Mouse (Mus musculus) stomach, embryonic 15.5 days (tissue): ENCODE measurements at regions not wholly inside any gene's neighbourhood (a gene's known extent, or its start where the extent isn't known, plus 50 kb on each side); places are given as distances from the start of the nearest gene placed in this dataset.

ENCODE experiments used
- ATAC-seq: fragments of 200-750 bp; cut with Nextera tagmentation; 2 replicates; pipeline ENCODE4 v1.8.0; 2017; ENCODE audit warnings: low read depth, moderate number of reproducible peaks, moderate TSS enrichment; ENCODE audit not compliant: insufficient read depth, low FRiP score
- H3K27ac ChIP-seq: fragments of 300-500 bp; sonication (generic); 2 replicates; pipeline ENCODE4 v1.5.1; 2015; ENCODE audit warnings: mild to moderate bottlenecking, inconsistent platforms
- H3K27me3 ChIP-seq: fragments of 300-500 bp; sonication (generic); replicated peaks from 2 replicates; pipeline ENCODE4 v1.6.1; 2015; ENCODE audit warnings: inconsistent platforms
- H3K36me3 ChIP-seq: fragments of 300-500 bp; sonication (generic); 2 replicates; pipeline ENCODE4 v1.6.1; 2015; ENCODE audit warnings: inconsistent platforms
- H3K4me1 ChIP-seq: fragments of 300-500 bp; sonication (generic); 2 replicates; pipeline ENCODE4 v1.6.1; 2015; ENCODE audit warnings: inconsistent platforms
- H3K4me2 ChIP-seq: fragments of 300-500 bp; sonication (generic); 2 replicates; pipeline ENCODE4 v1.6.1; 2015; ENCODE audit warnings: mild to moderate bottlenecking, inconsistent platforms
- H3K4me3 ChIP-seq: fragments of 300-500 bp; sonication (generic); replicated peaks from 2 replicates; pipeline ENCODE4 v1.5.1; 2015; ENCODE audit warnings: inconsistent platforms
- H3K9ac ChIP-seq: fragments of 300-500 bp; sonication (generic); 2 replicates; pipeline ENCODE4 v1.6.1; 2015; ENCODE audit warnings: inconsistent platforms
- H3K9me3 ChIP-seq: fragments of 300-500 bp; sonication (generic); 2 replicates; pipeline ENCODE4 v1.6.1; 2016; ENCODE audit warnings: inconsistent platforms
- WGBS: fragments of 180-500 bp; shearing (Covaris S2); methylation state at CpG from one replicate; pipeline ENCODE4 v1.1.7; 2015; 5-methylcytosine and 5-hydroxymethylcytosine counted together

GRCm38 (mm10) chr12:29129331-29129730 is 377.7 kb downstream of the Eipr1 start:
- H3K27ac ChIP-seq = no peak overlapping the region
- 56% methylated on average over 4 of the region's 4 CpGs for WGBS
- H3K4me1 ChIP-seq = no peaks in the 10 kb centered on the region
- H3K4me2 ChIP-seq = no peak overlapping the region
- no peak for ATAC-seq
- H3K27me3 ChIP-seq = no peaks in the 10 kb centered on the region
- no peak overlapping the region for H3K9ac ChIP-seq
- no peaks in the 10 kb centered on the region for H3K36me3 ChIP-seq
- no peaks in the 10 kb centered on the region for H3K9me3 ChIP-seq
- H3K4me3 ChIP-seq = no peak overlapping the region

- Histone ChIP-seq H3K4me2 (no peak overlapping the region), H3K4me1 (no peaks in the 10 kb centered on the region), H3K4me3 (no peak overlapping the region), H3K9ac (no peak overlapping the region), H3K27me3 (no peaks in the 10 kb centered on the region), H3K27ac (no peak overlapping the region), H3K36me3 (no peaks in the 10 kb centered on the region), H3K9me3 (no peaks in the 10 kb centered on the region)
- no peak for ATAC-seq
- WGBS = 82% methylated on average over 2 of the region's 2 CpGs
These were observed 382.7 kb downstream of the Eipr1 start for GRCm38 (mm10) chr12:29134326-29134725.

DNA sequence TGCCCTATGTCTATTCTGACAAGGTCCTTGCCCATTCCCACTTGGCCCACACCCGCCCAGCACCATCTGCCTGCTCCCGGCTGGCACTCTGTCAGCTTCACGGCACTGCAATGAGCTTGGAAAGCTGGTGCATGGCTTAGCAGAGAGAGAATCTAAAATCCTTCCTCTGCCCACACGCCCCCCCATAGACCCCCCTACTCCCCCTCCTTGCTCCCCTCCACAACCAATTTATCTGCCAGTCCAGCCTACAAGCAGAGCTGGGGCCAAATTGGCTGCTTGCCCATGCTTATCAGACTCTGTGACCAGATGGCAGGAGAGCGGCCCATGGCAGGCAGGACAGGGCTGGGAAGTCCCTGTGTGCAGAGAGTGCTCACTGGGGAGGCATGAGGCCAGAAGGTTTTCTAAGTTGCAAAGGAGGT is 385.3 kb downstream of the Eipr1 start:
- no peaks in the 10 kb centered on the region for H3K36me3 ChIP-seq
- WGBS = 65% methylated on average over 5 of the region's 5 CpGs
- peak; percentile 82; the same call in 1 of the 2 replicates for ATAC-seq
- no peaks in the 10 kb centered on the region for H3K4me1 ChIP-seq
- no peak overlapping the region for H3K4me2 ChIP-seq
- no peak overlapping the region for H3K27ac ChIP-seq
- no peak overlapping the region for H3K4me3 ChIP-seq
- H3K9me3 ChIP-seq = no peaks in the 10 kb centered on the region
- H3K9ac ChIP-seq = no peak overlapping the region
- no peaks in the 10 kb centered on the region for H3K27me3 ChIP-seq

DNA sequence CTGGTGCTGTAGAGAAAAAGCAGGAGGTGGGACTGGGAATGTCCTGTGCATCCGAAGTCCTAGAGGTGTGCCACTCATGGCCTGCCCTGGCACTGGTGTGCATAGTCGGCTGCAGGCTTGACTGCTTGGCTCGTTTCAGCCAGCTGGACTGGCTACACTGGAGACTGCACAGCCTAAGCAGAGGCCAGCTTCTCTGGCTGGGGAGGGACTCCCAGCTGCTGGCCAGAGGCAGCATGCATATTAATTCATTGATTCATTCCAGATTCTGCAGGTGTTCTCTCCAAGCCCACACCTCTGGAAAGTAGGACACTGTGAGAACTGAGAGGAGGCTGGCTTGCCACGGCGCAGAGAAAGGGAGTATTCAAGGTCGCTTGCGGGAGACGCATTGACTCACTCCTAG is 385.9 kb downstream of the Eipr1 start:
- Histone ChIP-seq H3K4me2 (no peak overlapping the region), H3K9ac (no peak overlapping the region), H3K36me3 (no peaks in the 10 kb centered on the region), H3K27ac (no peak overlapping the region), H3K4me1 (no peaks in the 10 kb centered on the region), H3K27me3 (no peaks in the 10 kb centered on the region), H3K4me3 (no peak overlapping the region), H3K9me3 (no peaks in the 10 kb centered on the region)
- ATAC-seq = no peak
- 61% methylated on average over 8 of the region's 8 CpGs for WGBS

DNA sequence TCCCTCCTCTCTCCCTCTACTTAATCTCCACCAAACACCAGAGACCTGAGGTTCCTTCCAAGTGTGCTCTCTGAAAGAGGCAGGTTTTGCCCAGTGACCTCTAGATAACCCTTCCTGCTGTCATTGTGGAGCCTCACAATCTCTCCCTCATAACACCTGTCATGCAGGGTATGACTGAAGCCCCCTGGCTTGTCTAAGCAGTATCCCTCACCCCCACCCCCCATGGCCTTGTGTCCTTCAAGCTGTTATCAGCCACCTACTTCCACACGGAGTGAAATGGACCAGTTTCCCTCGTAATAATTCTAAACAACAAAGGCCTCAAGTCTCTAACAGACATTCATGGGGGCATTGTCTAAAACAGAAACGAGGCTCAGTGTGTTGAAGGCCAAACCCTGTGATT is 387.6 kb upstream of the Myt1l start:
- Histone ChIP-seq H3K4me1 (no peaks in the 10 kb centered on the region), H3K4me2 (no peak overlapping the region), H3K27me3 (no peaks in the 10 kb centered on the region), H3K27ac (no peak overlapping the region), H3K4me3 (no peak overlapping the region), H3K9me3 (no peaks in the 10 kb centered on the region), H3K36me3 (no peaks in the 10 kb centered on the region), H3K9ac (no peak overlapping the region)
- no peak for ATAC-seq
- 20% methylated on average over 3 of the region's 3 CpGs for WGBS

- H3K9ac ChIP-seq = no peak overlapping the region
- no peak for ATAC-seq
- 45% methylated on average over 13 of the region's 13 CpGs for WGBS
- H3K27ac ChIP-seq = no peak overlapping the region
- no peaks in the 10 kb centered on the region for H3K4me1 ChIP-seq
- no peaks in the 10 kb centered on the region for H3K9me3 ChIP-seq
- no peak overlapping the region for H3K4me2 ChIP-seq
- no peak overlapping the region for H3K4me3 ChIP-seq
- H3K27me3 ChIP-seq = no peaks in the 10 kb centered on the region
- no peaks in the 10 kb centered on the region for H3K36me3 ChIP-seq
These were observed 387.1 kb upstream of the Myt1l start for GRCm38 (mm10) chr12:29141132-29141531.

DNA sequence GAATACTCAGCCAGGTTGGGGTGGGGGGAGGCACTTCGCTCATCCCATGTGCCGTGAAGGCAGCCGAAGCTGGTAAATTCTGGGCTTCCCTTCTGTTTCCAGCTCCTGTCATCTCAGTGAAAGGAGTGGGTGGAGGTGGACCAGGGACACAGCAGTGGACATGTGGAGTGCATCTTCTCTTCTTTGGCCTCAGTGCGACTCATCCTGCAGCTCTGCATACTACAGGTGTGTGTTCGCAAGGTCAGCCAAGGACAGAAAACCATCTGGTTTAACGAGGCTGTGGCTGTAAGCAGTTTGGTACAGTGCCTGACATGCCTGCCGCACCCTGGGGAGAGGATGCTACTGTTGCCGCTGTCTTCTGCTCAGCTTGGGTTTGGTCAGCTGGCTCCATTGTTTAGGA is 386.3 kb upstream of the Myt1l start:
- no peak overlapping the region for H3K4me2 ChIP-seq
- H3K27ac ChIP-seq = no peak overlapping the region
- 80% methylated on average over 8 of the region's 8 CpGs for WGBS
- H3K9ac ChIP-seq = no peak overlapping the region
- H3K9me3 ChIP-seq = no peaks in the 10 kb centered on the region
- no peaks in the 10 kb centered on the region for H3K4me1 ChIP-seq
- no peak for ATAC-seq
- no peak overlapping the region for H3K4me3 ChIP-seq
- H3K36me3 ChIP-seq = no peaks in the 10 kb centered on the region
- H3K27me3 ChIP-seq = no peaks in the 10 kb centered on the region

GRCm38 (mm10) chr12:29143297-29143696 is 384.9 kb upstream of the Myt1l start:
- H3K4me2 ChIP-seq = no peak overlapping the region
- no peaks in the 10 kb centered on the region for H3K36me3 ChIP-seq
- no peaks in the 10 kb centered on the region for H3K9me3 ChIP-seq
- H3K9ac ChIP-seq = no peak overlapping the region
- no peaks in the 10 kb centered on the region for H3K27me3 ChIP-seq
- H3K4me1 ChIP-seq = no peaks in the 10 kb centered on the region
- H3K4me3 ChIP-seq = no peak overlapping the region
- no peak overlapping the region for H3K27ac ChIP-seq
- no peak for ATAC-seq
- 57% methylated on average over 8 of the region's 8 CpGs for WGBS

DNA sequence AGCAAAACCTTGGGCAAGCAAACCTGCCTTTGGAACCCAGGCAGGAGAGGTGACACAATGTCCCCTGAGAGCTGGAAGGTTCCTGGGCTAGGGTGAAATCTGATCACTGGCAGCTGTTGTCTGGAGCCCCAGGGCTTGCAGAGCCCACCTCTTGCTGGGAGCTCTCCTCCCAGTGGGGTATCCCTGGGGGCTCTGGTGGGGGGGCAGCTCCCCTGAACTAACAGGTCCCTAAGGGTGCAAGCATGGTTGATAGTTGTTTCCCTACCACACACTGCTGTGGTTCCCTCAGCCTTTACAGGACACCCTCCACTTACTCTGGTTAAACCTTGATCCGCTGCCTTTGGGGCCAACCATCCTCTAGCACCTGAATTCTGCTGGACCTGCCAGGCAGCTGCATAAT is 367.3 kb upstream of the Myt1l start:
- Histone ChIP-seq H3K27me3 (no peaks in the 10 kb centered on the region), H3K9me3 (no peaks in the 10 kb centered on the region), H3K27ac (no peak overlapping the region), H3K4me3 (no peak overlapping the region), H3K36me3 (no peaks in the 10 kb centered on the region), H3K9ac (no peak overlapping the region), H3K4me1 (no peaks in the 10 kb centered on the region), H3K4me2 (no peak overlapping the region)
- WGBS = 81% methylated on average over 1 of the region's 1 CpGs
- no peak for ATAC-seq

- WGBS = 20% methylated on average over 2 of the region's 2 CpGs
- Histone ChIP-seq H3K9me3 (no peaks in the 10 kb centered on the region), H3K4me1 (no peaks in the 10 kb centered on the region), H3K36me3 (no peaks in the 10 kb centered on the region), H3K4me2 (no peak overlapping the region), H3K27ac (no peak overlapping the region), H3K4me3 (no peak overlapping the region), H3K27me3 (no peaks in the 10 kb centered on the region), H3K9ac (no peak overlapping the region)
- ATAC-seq = no peak
These were observed 366.6 kb upstream of the Myt1l start for GRCm38 (mm10) chr12:29161546-29161945.

- Histone ChIP-seq H3K4me1 (no peaks in the 10 kb centered on the region), H3K9ac (no peak overlapping the region), H3K36me3 (no peaks in the 10 kb centered on the region), H3K9me3 (no peaks in the 10 kb centered on the region), H3K27me3 (no peaks in the 10 kb centered on the region), H3K4me2 (no peak overlapping the region), H3K27ac (no peak overlapping the region), H3K4me3 (no peak overlapping the region)
- WGBS = 81% methylated on average over 2 of the region's 2 CpGs
- ATAC-seq = no peak
These were observed 363.5 kb upstream of the Myt1l start for GRCm38 (mm10) chr12:29164701-29165100.

- WGBS = 60% methylated on average over 2 of the region's 2 CpGs
These were observed 361.9 kb upstream of the Myt1l start for GRCm38 (mm10) chr12:29166316-29166715.

GRCm38 (mm10) chr12:29167922-29168321 is 360.3 kb upstream of the Myt1l start:
- 81% methylated on average over 6 of the region's 6 CpGs for WGBS
- Histone ChIP-seq H3K36me3 (no peaks in the 10 kb centered on the region), H3K27ac (no peak overlapping the region), H3K4me3 (no peak overlapping the region), H3K9me3 (no peaks in the 10 kb centered on the region), H3K4me1 (no peaks in the 10 kb centered on the region), H3K4me2 (no peak overlapping the region), H3K27me3 (no peaks in the 10 kb centered on the region), H3K9ac (no peak overlapping the region)
- ATAC-seq = no peak

More at GRCm38 (mm10) chr12:29166316-29166715, 361.9 kb upstream of the Myt1l start:
- Histone ChIP-seq H3K27me3 (no peaks in the 10 kb centered on the region), H3K4me2 (no peak overlapping the region), H3K36me3 (no peaks in the 10 kb centered on the region), H3K4me1 (no peaks in the 10 kb centered on the region), H3K9ac (no peak overlapping the region), H3K9me3 (no peaks in the 10 kb centered on the region), H3K27ac (no peak overlapping the region), H3K4me3 (no peak overlapping the region)
- ATAC-seq = no peak
